ENCODE assay signal across 13 mouse cellular contexts in genomic region chr13:109326061-109326460, GRCm38 (mm10).
"Had no signal": no experiment of that assay in that cellular context is flagged by ENCODE, and none has a peak within 500 bp of the region (broad histone marks: within the 10 kb centered on the region; RNA-seq: fewer than 3 reads in every experiment).

No protein-coding gene starts in this region.

- DNase-seq: lung, adult 18-20 months; lung, embryonic 14.5 days; lung, postnatal 10 days; lung, postnatal 36 days; right cerebral cortex, adult 18-20 months; right cerebral cortex, postnatal 25 days; right cerebral cortex, postnatal 4 days; spleen, adult 18-20 months; thymus, adult 18-20 months; thymus, postnatal 14 days; thymus, postnatal 36 days had no signal

- ATAC-seq: midbrain, embryonic 13.5 days; midbrain, embryonic 15.5 days had no signal
